Mouse (Mus musculus): ENCODE measurements around the gene Nagpa.

- TF ChIP-seq GATA1 (IDR thresholded peaks at IDR 0.05; ENCODE audit: low read length) (no peak), TAL1 (IDR thresholded peaks at IDR 0.05; ENCODE audit: low read length) (no peak)
Observed at GRCm38 (mm10) chr16:5202681-5203080, 1.1 kb downstream of the Nagpa start.
